Mouse (Mus musculus) C2C12 (cell line): Measurements from ENCODE around the gene Casc3. TPM values are rescaled to one million over a fixed set of nuclear protein-coding genes. Genes with fewer than 3 reads are reported as not detected.

Experiments
- H3K27me3 ChIP-seq: one replicate; pipeline ENCODE4 v1.6.1; 2011; ENCODE audit not compliant: control insufficient read depth, insufficient read depth, insufficient read length
- H3K36me3 ChIP-seq: one replicate; pipeline ENCODE4 v1.6.1; 2011; ENCODE audit not compliant: control insufficient read depth, insufficient read depth
- H3K4me3 ChIP-seq: one replicate; pipeline ENCODE4 v1.5.1; 2011; ENCODE audit warnings: mild to moderate bottlenecking, control low read depth; ENCODE audit not compliant: poor library complexity, insufficient read depth, severe bottlenecking
- H3K79me2 ChIP-seq: one replicate; pipeline ENCODE4 v1.6.1; 2011; ENCODE audit not compliant: control insufficient read depth, insufficient read depth
- H3K79me3 ChIP-seq: one replicate; pipeline ENCODE4 v1.6.1; 2011; ENCODE audit warnings: low read depth, control low read depth
- H3ac ChIP-seq: one replicate; pipeline ENCODE3; 2011; ENCODE audit warnings: low read depth; ENCODE audit not compliant: control insufficient read depth, insufficient read length
- CEBPB ChIP-seq: IDR thresholded peaks from one replicate; pipeline ENCODE4 v1.6.1; 2011; ENCODE audit warnings: low read depth, mild to moderate bottlenecking, control low read depth, moderate library complexity
- CTCF ChIP-seq: IDR thresholded peaks from one replicate; pipeline ENCODE4 v1.5.1; 2011; ENCODE audit not compliant: control insufficient read depth, insufficient read depth, insufficient read length
- FOSL1 ChIP-seq: IDR thresholded peaks from one replicate; pipeline ENCODE4 v1.8.0; 2011; ENCODE audit warnings: mild to moderate bottlenecking, low read length; ENCODE audit not compliant: poor library complexity, insufficient read depth, severe bottlenecking
- MAX ChIP-seq: IDR thresholded peaks from one replicate; pipeline ENCODE4 v1.6.1; 2011; ENCODE audit warnings: mild to moderate bottlenecking, control low read depth
- MYOD1 ChIP-seq: IDR thresholded peaks from one replicate; pipeline ENCODE4 v1.6.1; 2011; ENCODE audit warnings: low read depth; ENCODE audit not compliant: control insufficient read depth, insufficient read length
- MYOG ChIP-seq: IDR thresholded peaks from one replicate; pipeline ENCODE4 v1.6.1; 2011; ENCODE audit not compliant: control insufficient read depth, insufficient read length; ENCODE audit errors: extremely low read depth
- USF1 ChIP-seq: IDR thresholded peaks from one replicate; pipeline ENCODE4 v1.6.1; 2011; ENCODE audit warnings: low read depth, mild to moderate bottlenecking, control low read depth, moderate library complexity
- polyA plus RNA-seq: library from polyadenylated mRNA; unstranded; fragments of >200 nt; fragmentation: generic; extraction: Trizol; gene quantifications from one replicate; pipeline ENCODE4 v1.2.1, GENCODE M21; 2012; ENCODE audit warnings: missing spikeins

The Casc3 gene
- polyA plus RNA-seq, 1 experiment, result 24.4 TPM

DNA sequence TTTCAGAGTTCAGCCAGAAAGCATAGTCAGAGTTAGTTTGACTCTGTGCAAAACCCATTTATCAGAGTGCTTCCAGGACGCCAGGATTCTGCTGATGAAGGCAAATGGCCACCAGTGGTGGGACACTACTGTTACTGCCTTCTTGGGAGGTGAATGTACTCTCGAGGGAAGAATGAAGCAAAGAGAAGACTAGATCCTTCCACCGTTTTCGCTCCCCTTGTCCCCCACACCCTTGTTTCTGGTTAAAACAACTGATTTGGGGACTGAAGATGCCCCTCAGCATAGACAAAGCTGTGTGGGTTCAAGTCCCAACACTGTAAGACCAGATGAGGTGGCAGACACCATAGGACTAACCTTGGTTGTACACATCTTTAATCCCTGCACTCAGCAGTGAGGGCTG is 20.6 kb upstream of the Casc3 start:
- no peaks in the 10 kb centered on the region for H3K36me3 ChIP-seq
- no peaks in the 10 kb centered on the region for H3K79me2 ChIP-seq
- H3K79me3 ChIP-seq, result no peaks in the 10 kb centered on the region
- TF ChIP-seq CTCF, result no peak
- TF ChIP-seq CEBPB, result no peak
- TF ChIP-seq MYOD1, result no peak
- TF ChIP-seq MYOG, result no peak
- TF ChIP-seq MAX, result no peak
- no peak for TF ChIP-seq FOSL1
- no peak for TF ChIP-seq USF1
- H3K4me3 ChIP-seq, result no peak overlapping the region
- H3K27me3 ChIP-seq, result no peaks in the 10 kb centered on the region
- no peak overlapping the region for H3ac ChIP-seq

DNA sequence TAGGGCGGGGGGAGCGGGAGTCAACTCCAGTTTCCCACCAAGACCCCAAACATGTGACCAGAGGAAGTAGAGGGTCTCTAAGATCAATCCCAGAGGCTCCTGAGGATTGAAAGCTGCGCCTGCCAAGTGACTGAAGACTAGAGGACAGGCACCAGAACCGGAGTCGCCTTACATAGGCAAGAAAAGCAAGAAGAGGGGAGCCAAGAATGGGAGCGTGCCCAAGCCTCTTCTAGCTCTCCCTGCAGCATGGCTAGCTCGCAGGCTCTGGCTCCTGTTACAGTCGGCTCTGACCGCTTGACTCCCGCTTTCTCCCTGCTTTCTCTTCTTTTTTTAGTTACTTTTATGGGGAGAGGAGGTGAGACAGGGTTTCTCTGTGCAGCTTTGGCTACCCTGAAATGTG is 19.5 kb upstream of the Casc3 start:
- Histone ChIP-seq H3K36me3 (no peaks in the 10 kb centered on the region), H3K4me3 (no peak overlapping the region), H3ac (no peak overlapping the region), H3K79me2 (no peaks in the 10 kb centered on the region), H3K79me3 (no peaks in the 10 kb centered on the region), H3K27me3 (no peaks in the 10 kb centered on the region)
- TF ChIP-seq MAX, result no peak

DNA sequence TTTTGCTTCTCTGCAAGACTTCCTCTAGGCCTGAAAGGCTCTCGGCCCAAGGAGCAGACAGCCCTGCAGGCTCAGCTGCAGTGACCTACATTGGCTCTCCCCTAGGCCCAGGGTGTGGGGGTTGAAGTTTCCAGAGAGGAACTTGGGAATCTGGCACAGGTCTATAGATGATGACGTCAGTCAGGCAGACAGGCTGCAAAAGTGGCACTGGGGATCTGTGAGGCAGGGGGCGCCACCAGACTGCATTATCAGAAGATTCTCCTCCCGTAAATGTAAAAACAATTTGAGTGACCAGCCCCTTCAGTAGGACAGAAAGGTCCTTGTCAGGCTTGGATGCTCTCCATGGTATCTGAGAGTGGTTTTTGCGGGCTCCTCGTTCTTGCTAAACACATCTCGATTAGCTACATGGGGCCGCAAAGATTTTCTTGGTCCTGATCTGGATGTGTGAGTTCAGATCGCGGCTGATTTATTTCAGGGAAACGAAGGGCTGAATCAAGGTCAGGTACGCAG is 18.9 kb upstream of the Casc3 start:
- TF ChIP-seq CEBPB (no peak), CTCF (no peak), USF1 (no peak), MYOG (no peak), FOSL1 (no peak), MYOD1 (no peak), MAX (no peak)
- Histone ChIP-seq H3K36me3 (no peaks in the 10 kb centered on the region), H3K27me3 (no peaks in the 10 kb centered on the region), H3K79me3 (no peaks in the 10 kb centered on the region), H3K4me3 (no peak overlapping the region), H3K79me2 (no peaks in the 10 kb centered on the region), H3ac (peak overlapping the region; percentile 61)

DNA sequence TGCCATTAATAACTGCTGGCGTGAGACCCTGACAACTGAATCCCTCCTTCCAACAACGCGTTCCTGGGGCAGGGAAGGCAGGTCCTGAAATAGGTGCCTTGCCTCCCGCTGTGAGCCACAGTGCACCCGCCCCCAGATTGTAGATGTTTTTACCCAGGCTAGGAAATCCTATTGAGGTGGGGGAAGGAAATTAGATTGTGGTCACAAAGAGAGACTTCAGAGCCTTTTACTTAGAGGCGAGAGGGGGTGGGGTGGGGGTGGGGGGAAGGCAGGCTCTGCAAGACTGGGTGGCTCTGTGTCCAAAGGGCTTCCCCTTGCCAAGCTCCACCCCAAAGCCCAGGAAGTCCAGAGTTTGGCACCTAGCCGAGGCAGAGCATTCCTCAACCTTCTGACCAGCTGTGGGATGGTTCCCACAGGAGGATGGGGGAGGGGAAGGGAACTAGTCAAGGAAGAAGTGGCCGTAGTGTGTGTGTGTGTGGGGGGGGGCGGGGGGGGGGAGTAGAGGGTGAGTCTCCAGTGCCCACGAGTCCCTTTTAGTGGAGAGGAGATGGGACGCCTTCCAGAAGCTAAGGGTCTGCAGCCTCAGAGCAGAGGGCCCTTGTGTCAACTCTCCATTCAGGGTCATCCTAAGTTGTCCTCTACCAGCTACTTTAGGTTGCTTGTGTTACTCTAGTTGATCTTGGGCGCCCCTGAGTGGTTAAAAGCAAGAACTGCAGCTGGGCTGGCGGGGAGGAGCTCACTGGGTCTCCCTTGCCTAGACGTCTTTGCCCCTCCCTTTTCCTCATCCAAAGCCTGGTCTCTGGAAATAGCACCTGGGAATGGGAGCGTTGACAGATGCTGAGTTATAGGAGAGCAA is 18.1 kb upstream of the Casc3 start:
- no peak overlapping the region for H3K4me3 ChIP-seq

DNA sequence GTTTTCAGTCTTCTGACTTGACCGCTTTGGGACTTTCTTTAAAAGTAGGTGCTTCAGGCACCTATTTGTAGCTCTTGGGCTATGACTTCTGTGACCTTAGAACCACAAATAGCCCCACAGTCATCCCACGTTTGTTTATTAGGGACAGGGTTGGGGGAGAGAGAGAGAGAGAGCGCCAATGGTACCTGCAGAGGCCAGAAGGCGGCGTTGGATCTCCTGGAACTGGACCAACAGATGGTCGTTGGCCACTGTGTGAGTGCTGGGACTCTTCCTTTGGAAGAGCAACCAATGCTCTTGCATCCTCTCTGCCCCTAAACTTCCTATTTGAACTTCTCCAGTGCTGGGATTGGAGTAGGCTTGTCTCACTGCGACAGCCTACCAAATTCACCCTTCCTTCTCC is 17.5 kb upstream of the Casc3 start:
- H3ac ChIP-seq, result no peak overlapping the region
- no peaks in the 10 kb centered on the region for H3K79me3 ChIP-seq
- no peak overlapping the region for H3K4me3 ChIP-seq
- no peaks in the 10 kb centered on the region for H3K79me2 ChIP-seq
- no peaks in the 10 kb centered on the region for H3K36me3 ChIP-seq
- H3K27me3 ChIP-seq, result no peaks in the 10 kb centered on the region
- TF ChIP-seq CEBPB, result no peak
- TF ChIP-seq MYOG, result no peak
- no peak for TF ChIP-seq FOSL1
- no peak for TF ChIP-seq USF1
- no peak for TF ChIP-seq MYOD1
- TF ChIP-seq CTCF, result no peak
- no peak for TF ChIP-seq MAX

More for the DNA sequence above, 18.1 kb upstream of the Casc3 start:
- Histone ChIP-seq H3ac (peak overlapping the region; percentile 61), H3K79me2 (no peaks in the 10 kb centered on the region), H3K79me3 (no peaks in the 10 kb centered on the region), H3K36me3 (no peaks in the 10 kb centered on the region), H3K27me3 (no peaks in the 10 kb centered on the region)
- no peak for TF ChIP-seq MAX
- peak; percentile 74 for TF ChIP-seq CTCF
- no peak for TF ChIP-seq CEBPB
- no peak for TF ChIP-seq USF1
- TF ChIP-seq FOSL1, result no peak
- TF ChIP-seq MYOG, result no peak
- TF ChIP-seq MYOD1, result peak; percentile 12

DNA sequence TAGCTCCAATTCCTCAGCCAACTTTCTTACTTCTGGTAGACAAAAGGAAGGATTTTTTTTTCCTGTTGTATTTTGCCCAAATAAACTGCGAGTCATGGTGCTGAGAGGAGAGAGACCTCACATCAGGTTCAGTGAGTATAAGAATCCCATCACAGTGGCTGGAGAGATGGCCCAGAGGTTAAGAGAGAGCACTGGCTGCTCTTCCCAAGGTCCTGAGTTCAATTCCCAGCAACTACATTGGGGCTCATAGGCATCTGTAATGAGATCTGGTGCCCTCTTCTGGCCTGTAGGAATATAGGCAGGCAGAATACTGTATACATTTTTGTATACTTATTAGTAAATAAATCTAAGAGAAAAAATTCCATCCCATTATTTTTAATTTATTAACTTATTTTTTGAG is 17.0 kb upstream of the Casc3 start:
- Histone ChIP-seq H3K36me3 (no peaks in the 10 kb centered on the region), H3K27me3 (no peaks in the 10 kb centered on the region), H3ac (no peak overlapping the region), H3K4me3 (no peak overlapping the region), H3K79me2 (no peaks in the 10 kb centered on the region), H3K79me3 (no peaks in the 10 kb centered on the region)
- TF ChIP-seq CEBPB, result no peak
- no peak for TF ChIP-seq FOSL1
- TF ChIP-seq USF1, result no peak
